Mouse (Mus musculus): ENCODE measurements around the gene Tmem30b. TPM values are rescaled to one million over a fixed set of nuclear protein-coding genes. Genes with fewer than 3 reads are reported as not detected.
"Not testable (repeated sequence)": the region's sequence is repeated elsewhere in the genome, so short reads cannot be mapped to it uniquely, and the experiment has no call there.

Tmem30b gene
- polyA plus RNA-seq, 1 experiment from 2014 or later, result 2.4 TPM

DNA sequence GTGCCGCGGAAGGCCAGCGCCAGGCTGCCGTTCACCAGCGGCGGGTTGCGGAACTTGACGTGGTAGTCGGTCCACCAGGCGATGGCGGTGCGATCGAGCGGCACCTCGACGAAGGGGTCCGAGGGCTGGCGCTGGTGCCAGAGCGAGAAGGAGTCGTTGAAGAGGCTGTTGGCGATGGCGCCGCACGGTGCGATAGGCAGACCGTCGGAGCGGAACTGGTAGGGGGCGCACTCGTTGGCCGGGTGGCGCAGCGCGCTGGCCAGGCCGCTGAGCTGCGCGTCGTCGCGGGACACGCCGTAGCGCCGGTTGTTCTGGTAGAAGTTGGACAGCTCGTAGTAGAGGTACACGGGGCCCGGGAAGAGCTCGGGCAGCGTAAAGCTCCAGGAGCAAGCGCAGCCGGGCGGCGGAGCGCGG is 513 bp downstream of the Tmem30b start:
- Histone ChIP-seq H3K4me1 (peaks cover 17% of the 10 kb centered on the region), H3K4me3 (peak overlapping the region; percentile 64), H3K9me3 (no peaks in the 10 kb centered on the region), H3K27ac (peak overlapping the region; percentile 70), H3K27me3 (ENCODE audit: insufficient read depth, poor library complexity, severe bottlenecking) (peaks cover 93% of the 10 kb centered on the region), H3K36me3 (no peaks in the 10 kb centered on the region)
- 2% methylated on average over 55 of the region's 55 CpGs for WGBS
- no peak for DNase-seq (ENCODE audit: low spot score)

DNA sequence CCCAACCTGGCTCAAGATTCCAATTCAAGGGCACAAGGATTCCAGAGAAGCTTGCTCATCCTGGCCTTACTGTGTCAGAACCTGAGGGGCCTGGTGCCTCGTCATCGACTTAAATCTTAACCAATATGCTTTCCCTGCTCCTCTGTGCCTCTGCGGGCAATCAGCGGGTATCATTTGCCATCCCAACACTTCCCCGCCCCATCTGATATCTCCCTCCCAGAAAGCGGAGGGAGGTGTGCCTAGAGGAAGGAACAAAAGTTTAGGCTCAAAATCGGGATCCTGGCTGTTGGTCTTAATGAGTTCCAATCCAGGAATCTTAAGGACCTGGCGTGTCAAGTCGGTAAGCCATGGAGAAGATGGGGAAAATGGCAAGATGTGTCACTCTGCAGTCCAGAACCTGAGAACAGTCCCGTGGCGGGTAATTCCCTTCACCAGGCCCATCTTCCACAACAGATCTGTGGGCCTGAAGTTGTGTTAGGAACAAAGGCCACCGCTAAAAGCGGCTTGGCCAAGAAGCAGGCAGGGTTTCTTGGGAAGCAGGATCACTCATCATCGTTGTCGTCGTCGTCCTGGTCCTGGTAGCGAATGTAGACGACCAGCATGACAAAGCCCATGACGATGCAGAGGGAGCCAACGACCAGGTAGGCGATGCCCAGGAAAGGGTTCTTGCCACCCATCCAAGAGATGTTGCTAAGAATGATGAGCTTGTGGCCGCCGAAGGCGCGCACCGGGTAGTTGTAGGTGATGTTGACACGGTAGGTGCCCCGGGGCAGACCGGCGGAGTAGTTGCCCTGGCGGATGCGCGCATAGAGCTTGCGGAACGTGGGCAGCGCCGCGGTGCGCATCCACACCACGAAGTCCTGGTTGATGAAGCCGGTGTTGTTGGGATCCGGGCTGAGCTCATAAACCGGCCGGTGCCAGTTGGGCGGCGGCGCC is 1.2 kb downstream of the Tmem30b start:
- Histone ChIP-seq H3K36me3 (no peaks in the 10 kb centered on the region), H3K27me3 (ENCODE audit: insufficient read depth, poor library complexity, severe bottlenecking) (peaks cover 87% of the 10 kb centered on the region), H3K9me3 (no peaks in the 10 kb centered on the region), H3K4me1 (peaks cover 17% of the 10 kb centered on the region), H3K4me3 (peak overlapping the region; percentile 64), H3K27ac (peak overlapping the region; percentile 70; the same call in 1 of the 2 replicates)
- WGBS, result 11% methylated on average over 48 of the region's 48 CpGs
- peak; percentile 71 for DNase-seq (ENCODE audit: low spot score)

DNA sequence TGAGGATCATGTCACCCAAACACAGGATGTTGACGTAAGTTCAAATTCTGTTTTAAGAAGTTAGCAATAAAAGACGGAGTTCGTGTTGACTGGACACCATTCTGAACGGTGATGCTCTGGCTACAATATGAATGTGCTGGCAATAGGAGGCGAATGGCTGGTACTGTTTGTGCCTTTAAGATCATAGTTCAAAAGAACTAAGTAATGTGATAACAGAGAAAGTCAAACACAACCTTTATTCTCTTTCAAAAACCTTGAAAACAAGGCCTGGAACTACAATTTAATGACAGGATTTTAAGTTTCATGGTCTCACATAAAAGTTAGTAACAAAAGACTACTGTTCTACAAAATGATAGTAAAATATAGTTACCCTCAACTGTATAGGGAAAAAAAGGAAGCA is 3.0 kb downstream of the Tmem30b start:
- no peaks in the 10 kb centered on the region for H3K36me3 ChIP-seq
- H3K9me3 ChIP-seq, result no peaks in the 10 kb centered on the region
- H3K27ac ChIP-seq, result no peak overlapping the region
- H3K4me1 ChIP-seq, result peaks cover 17% of the 10 kb centered on the region
- WGBS, result 82% methylated on average over 5 of the region's 5 CpGs
- H3K4me3 ChIP-seq, result no peak overlapping the region
- DNase-seq (ENCODE audit: low spot score), result peak; percentile 20
- H3K27me3 ChIP-seq (ENCODE audit: insufficient read depth, poor library complexity, severe bottlenecking), result peaks cover 70% of the 10 kb centered on the region

DNA sequence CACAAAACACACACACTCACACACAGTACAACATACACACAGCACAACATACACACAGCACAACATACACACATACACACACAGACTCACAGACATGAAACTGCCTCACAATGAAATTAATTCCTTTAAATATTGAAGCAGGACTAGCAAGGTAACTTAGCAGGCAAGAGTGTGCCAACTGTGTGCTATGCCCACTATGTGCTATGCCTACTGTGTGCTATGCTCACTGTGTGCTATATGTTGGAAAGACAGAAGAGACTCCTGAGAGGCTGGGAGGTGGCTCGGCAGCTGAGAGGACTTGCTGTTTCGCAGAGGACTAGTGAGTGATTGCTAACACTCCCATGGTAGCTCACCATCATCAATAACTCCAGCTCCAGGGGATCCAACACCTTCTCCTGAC is 5.8 kb downstream of the Tmem30b start:
- Histone ChIP-seq H3K4me1 (peaks cover 11% of the 10 kb centered on the region), H3K27me3 (ENCODE audit: insufficient read depth, poor library complexity, severe bottlenecking) (peaks cover 42% of the 10 kb centered on the region), H3K27ac (no peak overlapping the region), H3K9me3 (no peaks in the 10 kb centered on the region), H3K36me3 (no peaks in the 10 kb centered on the region), H3K4me3 (no peak overlapping the region)
- no peak for DNase-seq (ENCODE audit: low spot score)
- 83% methylated on average over 2 of the region's 2 CpGs for WGBS

DNA sequence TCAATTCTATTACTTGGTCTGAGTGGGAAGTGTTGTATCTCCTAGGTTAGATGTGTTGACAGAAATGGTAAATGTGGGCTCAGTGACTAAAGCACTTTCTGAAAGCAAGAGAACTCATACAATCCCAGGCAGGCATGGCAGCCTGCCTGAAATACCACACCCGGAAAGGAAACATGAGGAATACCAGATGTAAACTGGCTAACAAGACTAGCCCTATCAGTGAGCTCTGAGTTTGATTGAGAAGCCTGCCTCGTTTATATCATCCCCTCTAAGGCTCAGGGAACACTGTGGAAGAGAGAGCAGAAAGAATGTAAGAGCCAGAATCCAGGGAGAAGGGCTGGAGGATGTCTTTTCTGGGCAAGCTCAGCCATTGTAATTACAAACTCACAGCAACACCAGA is 7.0 kb downstream of the Tmem30b start:
- 25% methylated on average over 2 of the region's 2 CpGs for WGBS
- no peak overlapping the region for H3K27ac ChIP-seq
- H3K4me3 ChIP-seq, result no peak overlapping the region
- no peaks in the 10 kb centered on the region for H3K36me3 ChIP-seq
- no peak for DNase-seq (ENCODE audit: low spot score)
- no peaks in the 10 kb centered on the region for H3K9me3 ChIP-seq
- peaks cover 6% of the 10 kb centered on the region; the same call in 1 of the 2 replicates for H3K4me1 ChIP-seq
- peaks cover 29% of the 10 kb centered on the region for H3K27me3 ChIP-seq (ENCODE audit: insufficient read depth, poor library complexity, severe bottlenecking)

DNA sequence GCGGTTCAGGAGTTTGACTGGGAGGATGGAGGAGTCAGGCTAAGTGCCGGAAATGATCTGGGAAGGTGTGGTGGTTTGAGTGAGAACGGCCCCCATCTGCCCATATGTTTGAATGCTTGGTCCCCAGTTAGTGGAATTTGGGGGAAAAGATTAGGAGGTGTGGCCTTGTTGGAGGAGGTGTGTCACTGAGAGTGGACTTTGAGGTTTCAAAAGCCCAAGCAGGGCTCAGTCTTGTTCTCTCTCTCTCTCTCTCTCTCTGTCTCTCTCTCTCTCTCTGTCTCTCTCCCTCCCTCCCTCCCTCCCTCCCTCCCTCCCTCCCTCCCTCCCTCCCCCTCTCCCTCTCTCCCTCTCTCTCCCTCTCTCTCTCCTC is 8.1 kb downstream of the Tmem30b start:
- H3K9me3 ChIP-seq; H3K4me1 ChIP-seq; H3K36me3 ChIP-seq; H3K27ac ChIP-seq; DNase-seq (ENCODE audit: low spot score): not testable (repeated sequence)
- 28% methylated on average over 3 of the region's 3 CpGs for WGBS
- H3K4me3 ChIP-seq, result peak overlapping the region; percentile 46
- H3K27me3 ChIP-seq (ENCODE audit: insufficient read depth, poor library complexity, severe bottlenecking), result peaks cover 19% of the 10 kb centered on the region

DNA sequence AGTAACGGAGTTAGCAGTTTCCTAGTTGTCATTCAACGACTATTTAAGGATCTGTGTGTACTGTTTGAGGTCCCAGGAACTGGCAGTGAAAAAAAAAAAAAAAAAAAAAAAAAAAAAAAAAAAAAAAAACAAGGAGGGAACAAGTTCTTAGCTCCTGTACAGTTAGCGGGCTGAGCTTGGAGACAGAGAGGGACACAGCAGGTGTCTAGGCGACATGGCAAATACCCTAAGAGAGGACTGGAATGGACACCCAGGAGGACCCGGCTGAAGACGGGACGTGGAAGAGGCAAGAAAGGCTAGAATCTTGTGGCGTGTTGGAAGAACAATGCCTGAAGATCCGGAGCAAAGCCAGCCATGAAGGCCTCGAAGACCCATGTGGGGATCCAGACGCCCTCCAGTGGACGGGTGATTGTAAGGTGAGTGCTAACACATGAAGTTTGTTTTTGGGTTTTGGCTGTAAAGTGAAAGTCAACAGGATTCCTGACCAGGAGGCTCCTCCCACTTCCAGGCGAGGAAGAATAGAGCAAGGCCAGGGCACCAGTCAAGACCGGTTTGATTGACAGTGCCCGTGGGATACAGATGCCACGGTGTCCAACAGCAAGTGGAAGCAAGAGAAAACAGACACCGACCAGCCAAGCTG is 8.6 kb downstream of the Tmem30b start:
- Histone ChIP-seq H3K9me3 (no peaks in the 10 kb centered on the region), H3K27me3 (ENCODE audit: insufficient read depth, poor library complexity, severe bottlenecking) (peaks cover 14% of the 10 kb centered on the region; the same call in 1 of the 2 replicates), H3K36me3 (no peaks in the 10 kb centered on the region), H3K4me1 (peaks cover 6% of the 10 kb centered on the region; the same call in 1 of the 2 replicates), H3K4me3 (peak overlapping the region; percentile 46), H3K27ac (peak overlapping the region; percentile 67; the same call in 1 of the 2 replicates)
- DNase-seq (ENCODE audit: low spot score), result no peak
- WGBS, result 20% methylated on average over 17 of the region's 17 CpGs

DNA sequence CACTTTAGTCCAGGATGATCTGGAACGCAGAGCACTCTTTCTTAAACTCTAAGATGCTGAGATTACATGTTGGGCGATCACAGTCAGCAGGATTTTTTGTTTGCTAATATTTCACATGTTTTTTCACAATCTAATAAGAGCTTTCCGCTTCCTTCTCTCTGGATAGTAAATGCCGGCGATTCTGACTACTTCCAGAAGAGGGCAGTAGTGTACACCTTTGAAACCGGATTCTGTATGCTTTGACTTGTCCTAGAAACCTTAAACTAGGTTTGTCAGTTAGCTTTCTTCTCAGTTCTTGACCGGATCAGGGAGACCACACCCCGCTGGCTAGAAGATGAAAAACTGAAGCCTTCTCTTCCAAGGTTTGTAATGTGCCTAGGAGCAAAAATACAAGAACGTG is 11.6 kb downstream of the Tmem30b start:
- DNase-seq (ENCODE audit: low spot score), result no peak
- H3K9me3 ChIP-seq, result no peaks in the 10 kb centered on the region
- no peaks in the 10 kb centered on the region for H3K27me3 ChIP-seq (ENCODE audit: insufficient read depth, poor library complexity, severe bottlenecking)
- no peak overlapping the region for H3K4me3 ChIP-seq
- H3K4me1 ChIP-seq, result peaks cover 6% of the 10 kb centered on the region; the same call in 1 of the 2 replicates
- H3K36me3 ChIP-seq, result no peaks in the 10 kb centered on the region
- 12% methylated on average over 9 of the region's 9 CpGs for WGBS
- H3K27ac ChIP-seq, result no peak overlapping the region

DNA sequence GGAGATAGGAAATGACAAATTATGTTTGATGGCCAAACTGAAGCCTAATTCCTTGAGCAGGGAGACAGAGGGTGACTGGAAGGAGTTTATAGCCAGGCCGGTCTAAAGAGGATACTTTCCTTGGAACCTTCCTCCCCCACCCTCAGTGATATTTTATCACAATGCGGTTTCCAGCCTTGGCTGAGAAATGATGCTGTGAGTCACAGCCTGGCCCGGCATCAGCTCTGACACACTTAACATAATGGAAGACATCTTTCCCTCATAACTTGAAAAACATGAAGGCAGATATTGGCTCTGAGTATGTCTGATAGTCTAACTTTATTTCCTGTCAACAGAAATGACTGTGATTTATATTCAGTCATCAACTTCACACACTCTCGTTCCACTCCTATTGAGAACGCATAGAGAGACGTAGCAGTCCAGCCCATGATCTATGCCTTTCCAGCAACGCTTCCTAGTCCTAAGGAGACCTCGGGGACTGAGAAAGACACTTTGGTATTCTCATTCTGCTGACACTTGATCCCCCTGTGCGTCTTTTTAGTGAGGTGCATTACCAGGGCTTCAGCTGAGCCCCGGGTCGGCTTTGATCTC is 14.2 kb downstream of the Tmem30b start:
- Histone ChIP-seq H3K27me3 (ENCODE audit: insufficient read depth, poor library complexity, severe bottlenecking) (no peaks in the 10 kb centered on the region), H3K36me3 (no peaks in the 10 kb centered on the region), H3K9me3 (no peaks in the 10 kb centered on the region), H3K4me3 (no peak overlapping the region), H3K27ac (no peak overlapping the region), H3K4me1 (peaks cover 7% of the 10 kb centered on the region; the same call in 1 of the 2 replicates)
- DNase-seq (ENCODE audit: low spot score), result no peak
- 70% methylated on average over 11 of the region's 11 CpGs for WGBS

DNA sequence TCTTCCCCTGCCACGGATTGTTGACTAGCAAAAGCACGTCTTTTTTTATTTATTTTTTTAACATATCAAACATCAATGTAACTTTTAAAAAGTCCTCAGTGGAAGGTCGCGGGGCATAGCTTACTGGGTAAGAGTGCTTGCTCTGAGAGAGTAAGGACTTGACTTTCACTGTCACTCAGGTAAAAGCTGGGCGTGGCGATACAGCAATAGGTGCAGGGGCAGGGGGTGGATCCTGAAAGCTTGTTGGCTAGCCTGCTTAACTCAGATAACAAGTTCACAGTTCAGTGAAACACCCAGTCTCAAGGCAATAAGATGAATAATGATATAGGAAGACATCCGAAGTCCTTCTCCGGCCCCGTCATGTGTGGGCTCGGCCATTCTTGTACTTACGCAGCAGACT is 16.6 kb downstream of the Tmem30b start:
- Histone ChIP-seq H3K4me1 (peaks cover 7% of the 10 kb centered on the region; the same call in 1 of the 2 replicates), H3K9me3 (no peaks in the 10 kb centered on the region), H3K27ac (no peak overlapping the region), H3K4me3 (no peak overlapping the region), H3K36me3 (no peaks in the 10 kb centered on the region), H3K27me3 (ENCODE audit: insufficient read depth, poor library complexity, severe bottlenecking) (no peaks in the 10 kb centered on the region)
- no peak for DNase-seq (ENCODE audit: low spot score)
- WGBS, result 75% methylated on average over 11 of the region's 11 CpGs

DNA sequence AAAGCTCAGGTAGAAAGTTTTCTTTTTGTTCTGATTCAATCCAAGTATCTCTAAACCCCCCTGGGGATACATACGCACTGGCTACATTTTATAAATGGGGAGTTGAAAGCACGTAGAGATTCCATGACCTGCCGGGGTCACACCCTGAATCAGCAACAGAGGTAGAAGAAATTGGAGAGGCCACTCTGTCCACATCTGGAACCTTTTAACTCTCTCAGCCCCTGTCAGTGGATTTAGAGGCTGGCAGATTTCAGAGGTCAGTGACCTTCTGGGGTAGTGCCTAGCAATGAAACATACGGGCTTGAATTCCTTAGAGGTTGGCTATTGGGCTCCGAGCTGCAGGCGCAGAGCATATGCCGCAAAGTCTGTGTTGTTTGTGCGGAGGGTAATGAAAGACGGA is 17.1 kb downstream of the Tmem30b start:
- peaks cover 7% of the 10 kb centered on the region; the same call in 1 of the 2 replicates for H3K4me1 ChIP-seq
- DNase-seq (ENCODE audit: low spot score), result no peak
- no peak overlapping the region; the same call in 1 of the 2 replicates for H3K27ac ChIP-seq

DNA sequence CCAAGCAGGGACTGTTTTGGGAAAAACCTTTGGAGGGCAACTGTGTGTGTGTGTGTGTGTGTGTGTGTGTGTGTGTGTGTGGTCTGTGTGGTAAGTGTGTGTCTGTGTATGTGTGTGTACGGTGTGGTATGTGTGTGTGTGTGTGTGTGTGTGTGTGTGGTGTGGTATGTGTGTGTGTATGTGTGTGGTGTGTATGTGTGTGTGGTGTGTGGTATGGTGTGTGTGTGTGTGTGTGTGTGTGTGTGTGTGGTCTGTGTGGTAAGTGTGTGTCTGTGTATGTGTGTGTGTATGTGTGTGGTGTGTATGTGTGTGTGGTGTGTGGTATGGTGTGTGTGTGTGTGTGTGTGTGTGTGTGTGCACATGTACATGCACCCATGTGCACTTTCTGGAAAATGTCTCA is 18.1 kb downstream of the Tmem30b start:
- WGBS, result 78% methylated on average over 1 of the region's 1 CpGs
- H3K27me3 ChIP-seq (ENCODE audit: insufficient read depth, poor library complexity, severe bottlenecking); H3K9me3 ChIP-seq; H3K27ac ChIP-seq; H3K4me1 ChIP-seq; DNase-seq (ENCODE audit: low spot score); H3K36me3 ChIP-seq; H3K4me3 ChIP-seq: not testable (repeated sequence)

More for the DNA sequence above, 17.1 kb downstream of the Tmem30b start:
- H3K9me3 ChIP-seq, result no peaks in the 10 kb centered on the region
- no peaks in the 10 kb centered on the region for H3K27me3 ChIP-seq (ENCODE audit: insufficient read depth, poor library complexity, severe bottlenecking)
- WGBS, result 44% methylated on average over 9 of the region's 9 CpGs
- H3K4me3 ChIP-seq, result no peak overlapping the region
- H3K36me3 ChIP-seq, result no peaks in the 10 kb centered on the region

All from heart, embryonic 10.5 days (tissue).